12 mouse cellular contexts compared by ENCODE assay signal in the genomic region with DNA sequence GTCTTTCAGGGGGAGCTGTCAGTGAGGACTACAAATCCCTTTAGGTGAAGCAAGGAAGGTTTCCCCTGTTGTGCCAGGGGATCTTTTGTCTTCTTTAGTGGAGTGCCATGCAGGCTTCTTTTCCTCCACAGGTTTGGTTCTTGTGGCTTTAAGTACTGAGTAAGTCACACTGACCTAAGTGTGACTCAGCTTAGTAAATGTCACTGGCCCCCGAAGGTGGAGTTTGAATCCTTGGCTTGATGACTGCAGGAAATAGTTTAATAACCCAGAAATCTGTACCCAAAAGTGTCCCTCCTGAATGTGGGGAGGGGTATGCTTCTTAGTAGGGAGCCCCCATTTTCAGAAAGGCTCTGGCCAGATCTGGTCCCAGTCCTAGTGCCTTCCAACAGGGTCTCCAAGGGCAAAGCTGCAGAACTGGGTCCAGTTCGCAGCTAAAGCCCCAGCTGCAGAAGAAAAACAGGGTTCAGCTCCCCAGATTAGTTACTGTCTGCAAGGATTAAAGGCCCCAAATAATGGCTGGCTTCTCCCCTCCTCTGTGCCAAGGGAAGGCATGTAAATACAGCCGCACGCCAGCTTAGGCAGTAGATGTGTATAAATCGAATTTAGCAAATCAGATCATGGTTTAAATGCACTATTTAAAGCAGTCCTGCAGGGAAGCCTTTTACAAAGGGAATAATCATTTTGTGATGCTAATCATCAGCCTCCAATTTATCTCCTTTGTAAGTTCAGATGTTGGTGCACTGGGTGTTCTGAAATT. TPM values are rescaled to one million over a fixed set of nuclear protein-coding genes. Genes with fewer than 3 reads are reported as not detected.
DNase-seq lines count a peak whose midpoint lies in the region; ATAC-seq and TF ChIP-seq lines count a peak whose summit lies in the region.
"Had no signal": no experiment of that assay in that cellular context is flagged by ENCODE, and none has a peak within 500 bp of the region (broad histone marks: within the 10 kb centered on the region; RNA-seq: fewer than 3 reads in every experiment).

No protein-coding gene starts in this region.

- H3K27ac ChIP-seq in cortical plate, adult 2 months (ENCODE audit: insufficient read depth, low read length) = peak overlapping the region; percentile 82
- peak overlapping the region; percentile 98 for H3K27ac ChIP-seq in hindbrain, embryonic 12.5 days
- peak overlapping the region; percentile 85 for H3K27ac ChIP-seq in midbrain, embryonic 15.5 days
- H3K27ac ChIP-seq: heart, embryonic 15.5 days had no signal

- H3K9me3 ChIP-seq in hindbrain, embryonic 12.5 days (replicated peaks) = no peaks in the 10 kb centered on the region
- no peaks in the 10 kb centered on the region for H3K9me3 ChIP-seq in midbrain, embryonic 15.5 days
- H3K9me3 ChIP-seq: heart, embryonic 15.5 days had no signal

- H3K9ac ChIP-seq in hindbrain, embryonic 12.5 days = peak overlapping the region; percentile 83
- no peak overlapping the region; the same call in 1 of the 2 replicates for H3K9ac ChIP-seq in midbrain, embryonic 15.5 days
- H3K9ac ChIP-seq: heart, embryonic 15.5 days; lung, embryonic 14.5 days had no signal

- TF ChIP-seq CTCF in cortical plate, adult 2 months (IDR thresholded peaks at IDR 0.05; ENCODE audit: extremely low read depth, insufficient read depth, low read length) = no peak
- TF ChIP-seq CTCF in lung, adult 2 months (IDR thresholded peaks at IDR 0.05; ENCODE audit: insufficient read depth, low read length) = no peak

- 28% methylated on average over 5 of the region's 5 CpGs for WGBS in hindbrain, embryonic 12.5 days
- 19% methylated on average over 5 of the region's 5 CpGs for whole genome bisulfite sequencing in midbrain, embryonic 15.5 days
- WGBS in lung, adult 2 months = 57% methylated on average over 5 of the region's 5 CpGs

- ATAC-seq in hindbrain, embryonic 12.5 days (ENCODE audit: low FRiP score) = no peak
- ATAC-seq in midbrain, embryonic 15.5 days (replicated peaks) = no peak

- peaks cover 41% of the 10 kb centered on the region for H3K27me3 ChIP-seq in hindbrain, embryonic 12.5 days
- H3K27me3 ChIP-seq in midbrain, embryonic 15.5 days (replicated peaks) = 0 out of 2 replicates have a peak, but pooled peaks cover 1% of the 10 kb centered on the region

- DNase-seq in adrenal gland, adult 8-10 months = peak; percentile 19
- DNase-seq in embryo, embryonic 10 days (ENCODE audit: low spot score) = no peak
- no peak for DNase-seq in gastrocnemius, adult 18-20 months (ENCODE audit: low spot score)
- no peak for DNase-seq in lung, adult 2 months
- DNase-seq in embryo, embryonic 10.5 days (ENCODE audit: low spot score) = no peak
- DNase-seq: kidney, postnatal 14 days; lung, embryonic 14.5 days; right cerebral cortex, postnatal 4 days had no signal

- no peaks in the 10 kb centered on the region; the same call in 1 of the 2 replicates for H3K36me3 ChIP-seq in hindbrain, embryonic 12.5 days
- H3K36me3 ChIP-seq in midbrain, embryonic 15.5 days (replicated peaks) = no peaks in the 10 kb centered on the region
- H3K36me3 ChIP-seq: heart, embryonic 15.5 days had no signal

- no peak for TF ChIP-seq POLR2A in cortical plate, adult 2 months (IDR thresholded peaks at IDR 0.05; ENCODE audit: extremely low read depth, insufficient read depth, low read length)
- TF ChIP-seq POLR2A in lung, adult 2 months (IDR thresholded peaks at IDR 0.05; ENCODE audit: borderline replicate concordance, extremely low read depth, low read depth, low read length) = no peak

- no peak overlapping the region for H3K4me3 ChIP-seq in cortical plate, adult 2 months (ENCODE audit: insufficient read depth, low read length)
- H3K4me3 ChIP-seq in hindbrain, embryonic 12.5 days = no peak overlapping the region
- no peak overlapping the region for H3K4me3 ChIP-seq in midbrain, embryonic 15.5 days
- H3K4me3 ChIP-seq in lung, adult 2 months (replicated peaks; ENCODE audit: extremely low read depth, low read depth, low read length) = no peak overlapping the region
- H3K4me3 ChIP-seq: heart, embryonic 15.5 days had no signal

- peak overlapping the region; percentile 61 for H3K4me2 ChIP-seq in hindbrain, embryonic 12.5 days (replicated peaks)
- 0 out of 2 replicates have a peak overlapping the region, but pooled peaks have one; percentile 1 for H3K4me2 ChIP-seq in midbrain, embryonic 15.5 days
- H3K4me2 ChIP-seq: heart, embryonic 15.5 days; lung, embryonic 14.5 days had no signal

- H3K4me1 ChIP-seq in cortical plate, adult 2 months (ENCODE audit: control insufficient read depth, insufficient read depth, low read length) = peaks cover 32% of the 10 kb centered on the region
- peaks cover 92% of the 10 kb centered on the region for H3K4me1 ChIP-seq in hindbrain, embryonic 12.5 days
- peaks cover 72% of the 10 kb centered on the region for H3K4me1 ChIP-seq in midbrain, embryonic 15.5 days
- H3K4me1 ChIP-seq in lung, adult 2 months (ENCODE audit: control insufficient read depth, insufficient read depth, low read length) = no peaks in the 10 kb centered on the region

RNA-seq across cellular contexts. Expression of gene Polg, which starts 51.6 kb away (rescaled TPM):
- total RNA-seq in adrenal gland, adult 8-10 months (2022) = 10 to 100 TPM; 73.6 to 86.6 (median 84.0) TPM
- 80.9 and 87.1 TPM in 2 replicates for polyA plus RNA-seq in cortical plate, adult 2 months (2012; rRNA removed)
- 40.1 and 42.0 TPM in 2 replicates for polyA plus RNA-seq in hindbrain, embryonic 12.5 days (2016; fragmentation: Nextera tagmentation; extraction: Ambion mirVana)
- 22.7 and 27.0 TPM in 2 replicates for polyA plus RNA-seq in midbrain, embryonic 15.5 days (2015; fragmentation: Nextera tagmentation; extraction: Ambion mirVana)
- 10 to 100 TPM; 30.8 to 31.4 TPM for total RNA-seq in gastrocnemius, adult 18-20 months (2021)
- polyA plus RNA-seq in lung, adult 2 months (2012; rRNA removed) = 57.5 and 61.4 TPM in 2 replicates
